Mouse (Mus musculus) lung, postnatal 0 days (tissue): ENCODE measurements around the gene Aldh1l2. TPM values are rescaled to one million over a fixed set of nuclear protein-coding genes. Genes with fewer than 3 reads are reported as not detected.
"Not testable (repeated sequence)": the region's sequence is repeated elsewhere in the genome, so short reads cannot be mapped to it uniquely, and the experiment has no call there.

Experiments used
- ATAC-seq: fragments of 200-750 bp; cut with Nextera tagmentation; 2 replicates; pipeline ENCODE4 v1.8.0; 2017; ENCODE audit warnings: moderate library complexity
- DNase-seq: peaks from one replicate; pipeline ENCODE4 v3.0.0-alpha.2; 2016; ENCODE audit warnings: low spot score
- H3K27ac ChIP-seq: fragments of 300-500 bp; sonication (generic); 2 replicates; pipeline ENCODE4 v1.5.1; 2014; ENCODE audit warnings: antibody characterized with exemption, mild to moderate bottlenecking, low read length, mixed read lengths
- H3K27me3 ChIP-seq: fragments of 300-500 bp; sonication (generic); replicated peaks from 2 replicates; pipeline ENCODE4 v1.6.1; 2014; ENCODE audit warnings: low read length, mixed read lengths; ENCODE audit not compliant: insufficient read depth
- H3K36me3 ChIP-seq: fragments of 300-500 bp; sonication (generic); 2 replicates; pipeline ENCODE4 v1.6.1; 2014; ENCODE audit warnings: low read length, mixed read lengths; ENCODE audit not compliant: insufficient read depth
- H3K4me1 ChIP-seq: fragments of 300-500 bp; sonication (generic); 2 replicates; pipeline ENCODE4 v1.6.1; 2014; ENCODE audit warnings: antibody characterized with exemption, low read depth, low read length, mixed read lengths; ENCODE audit not compliant: insufficient read depth
- H3K4me2 ChIP-seq: fragments of 300-500 bp; sonication (generic); replicated peaks from 2 replicates; pipeline ENCODE4 v1.6.1; 2014; ENCODE audit warnings: low read depth, mild to moderate bottlenecking, low read length, moderate library complexity, mixed read lengths
- H3K4me3 ChIP-seq: fragments of 300-500 bp; sonication (generic); 2 replicates; pipeline ENCODE4 v1.5.1; 2014; ENCODE audit warnings: low read depth, low read length
- H3K9ac ChIP-seq: fragments of 300-500 bp; sonication (generic); replicated peaks from 2 replicates; pipeline ENCODE4 v1.6.1; 2014; ENCODE audit warnings: low read depth, mild to moderate bottlenecking
- H3K9me3 ChIP-seq: fragments of 300-500 bp; sonication (generic); 2 replicates; pipeline ENCODE4 v1.6.1; 2016; ENCODE audit warnings: low read length, mixed read lengths
- CTCF ChIP-seq: IDR thresholded peaks from 2 replicates; pipeline ENCODE4 v1.5.1; 2016; ENCODE audit warnings: antibody characterized with exemption, mild to moderate bottlenecking
- EP300 ChIP-seq: IDR thresholded peaks from 2 replicates; pipeline ENCODE4 v1.6.1; 2016; ENCODE audit warnings: antibody characterized with exemption, mild to moderate bottlenecking, control low read depth
- WGBS: fragments of 180-500 bp; shearing (Covaris S2); extraction: QIAGEN DNeasy Blood & Tissue Kit; methylation state at CpG from one replicate; pipeline ENCODE4 v1.1.7; 2014; 5-methylcytosine and 5-hydroxymethylcytosine counted together
- polyA plus RNA-seq: library from polyadenylated mRNA; unstranded; fragments of >200 nt; fragmentation: Nextera tagmentation; extraction: Ambion mirVana; gene quantifications from 2 replicates; pipeline ENCODE4 v1.2.1, GENCODE M21; 2015

Aldh1l2 gene
- polyA plus RNA-seq, 1 experiment from 2014 or later, result 0.45 TPM

- TF ChIP-seq CTCF (no peak), EP300 (no peak)
- Histone ChIP-seq H3K4me3 (no peak overlapping the region), H3K27ac (no peak overlapping the region), H3K27me3 (no peaks in the 10 kb centered on the region), H3K9me3 (no peaks in the 10 kb centered on the region), H3K9ac (no peak overlapping the region), H3K36me3 (no peaks in the 10 kb centered on the region), H3K4me2 (no peak overlapping the region), H3K4me1 (no peaks in the 10 kb centered on the region; the same call in 1 of the 2 replicates)
- 81% methylated on average over 7 of the region's 7 CpGs for WGBS
- ATAC-seq (no peak), DNase-seq (no peak)
These were observed 8.3 kb upstream of the Aldh1l2 start for GRCm38 (mm10) chr10:83542241-83542640.

DNA sequence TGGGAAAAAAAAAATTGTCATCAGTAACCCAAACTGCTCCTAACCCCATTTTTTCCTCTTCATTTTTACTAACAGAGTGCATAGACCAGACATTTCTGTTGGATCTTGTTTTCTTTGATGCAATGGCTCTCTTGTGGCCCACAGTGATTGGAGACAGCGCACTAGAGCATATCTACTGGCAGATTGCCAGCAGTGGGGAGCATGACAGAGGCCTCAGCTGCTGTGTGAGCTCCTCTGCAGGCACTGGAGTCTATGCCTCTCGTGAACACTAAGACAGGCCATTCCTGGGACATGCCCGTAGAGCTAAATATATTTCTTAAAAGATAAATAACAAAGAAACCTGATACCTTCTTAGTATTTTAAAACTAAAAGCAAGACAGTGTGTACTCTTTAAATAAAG lies 6.2 kb upstream of the Aldh1l2 start:
- H3K36me3 ChIP-seq, result no peaks in the 10 kb centered on the region
- no peak overlapping the region for H3K9ac ChIP-seq
- H3K27ac ChIP-seq, result no peak overlapping the region
- TF ChIP-seq EP300 (no peak), CTCF (no peak)
- H3K4me2 ChIP-seq, result no peak overlapping the region
- no peaks in the 10 kb centered on the region for H3K27me3 ChIP-seq
- 15% methylated on average over 3 of the region's 3 CpGs for WGBS
- ATAC-seq (no peak), DNase-seq (no peak)
- H3K4me1 ChIP-seq, result no peaks in the 10 kb centered on the region; the same call in 1 of the 2 replicates
- H3K4me3 ChIP-seq, result no peak overlapping the region
- H3K9me3 ChIP-seq, result no peaks in the 10 kb centered on the region

- Histone ChIP-seq H3K27ac (no peak overlapping the region), H3K9me3 (no peaks in the 10 kb centered on the region), H3K4me3 (no peak overlapping the region), H3K4me1 (no peaks in the 10 kb centered on the region), H3K9ac (no peak overlapping the region), H3K4me2 (no peak overlapping the region), H3K27me3 (0 out of 2 replicates have a peak, but pooled peaks cover 3% of the 10 kb centered on the region), H3K36me3 (no peaks in the 10 kb centered on the region)
- WGBS, result 73% methylated on average over 6 of the region's 6 CpGs
- no peak for DNase-seq
- TF ChIP-seq EP300 (no peak), CTCF (no peak)
- no peak for ATAC-seq
These were observed 5.5 kb upstream of the Aldh1l2 start for GRCm38 (mm10) chr10:83539311-83539980.

DNA sequence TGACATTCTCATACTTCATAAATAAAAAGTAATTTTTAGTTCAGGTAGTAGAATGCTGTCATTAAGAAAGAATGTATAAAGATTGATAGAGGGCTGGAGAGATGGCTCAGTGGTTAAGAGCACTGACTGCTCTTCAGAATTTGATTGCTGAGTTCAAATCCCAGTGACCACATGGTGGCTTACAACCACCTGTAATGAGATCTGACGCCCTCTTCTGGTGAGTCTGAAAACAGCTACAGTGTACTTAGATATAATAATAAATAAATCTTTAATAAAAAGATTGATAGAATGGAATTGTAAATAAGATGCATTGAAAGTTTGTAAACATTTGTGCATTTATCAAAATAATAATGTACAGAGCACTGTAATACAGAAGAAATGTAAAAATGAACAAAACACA lies 2.5 kb upstream of the Aldh1l2 start:
- TF ChIP-seq EP300 (no peak), CTCF (peak; percentile 28)
- H3K27me3 ChIP-seq, result 0 out of 2 replicates have a peak, but pooled peaks cover 7% of the 10 kb centered on the region

GRCm38 (mm10) chr10:83533258-83533909 lies 556 bp downstream of the Aldh1l2 start:
- H3K4me3 ChIP-seq, result peak overlapping the region; percentile 33
- no peak overlapping the region for H3K27ac ChIP-seq
- no peaks in the 10 kb centered on the region for H3K36me3 ChIP-seq
- ATAC-seq (peak; percentile 89), DNase-seq (peak; percentile 93)
- H3K4me1 ChIP-seq, result peaks cover 10% of the 10 kb centered on the region
- H3K27me3 ChIP-seq, result 0 out of 2 replicates have a peak, but pooled peaks cover 7% of the 10 kb centered on the region
- H3K9me3 ChIP-seq, result no peaks in the 10 kb centered on the region
- WGBS, result under 1% methylated on average over 27 of the region's 27 CpGs
- peak overlapping the region; percentile 70 for H3K4me2 ChIP-seq
- H3K9ac ChIP-seq, result no peak overlapping the region
- TF ChIP-seq EP300 (no peak), CTCF (no peak)

More for the DNA sequence above, 2.5 kb upstream of the Aldh1l2 start:
- ATAC-seq (no peak), DNase-seq (no peak)
- Histone ChIP-seq H3K9me3 (no peaks in the 10 kb centered on the region), H3K4me2 (no peak overlapping the region), H3K4me1 (peaks cover 10% of the 10 kb centered on the region), H3K27ac (no peak overlapping the region), H3K9ac (no peak overlapping the region), H3K36me3 (no peaks in the 10 kb centered on the region), H3K4me3 (no peak overlapping the region)
- 0% methylated on average over 1 of the region's 1 CpGs for WGBS

- Histone ChIP-seq H3K9me3 (no peaks in the 10 kb centered on the region), H3K36me3 (no peaks in the 10 kb centered on the region), H3K9ac (no peak overlapping the region), H3K4me3 (no peak overlapping the region), H3K4me2 (no peak overlapping the region), H3K4me1 (peaks cover 10% of the 10 kb centered on the region), H3K27ac (no peak overlapping the region), H3K27me3 (0 out of 2 replicates have a peak, but pooled peaks cover 7% of the 10 kb centered on the region)
- no peak for TF ChIP-seq EP300
- TF ChIP-seq CTCF, result no peak
- 86% methylated on average over 6 of the region's 6 CpGs for WGBS
- ATAC-seq (no peak), DNase-seq (no peak)
These were observed 3.5 kb downstream of the Aldh1l2 start for GRCm38 (mm10) chr10:83530384-83530967.

DNA sequence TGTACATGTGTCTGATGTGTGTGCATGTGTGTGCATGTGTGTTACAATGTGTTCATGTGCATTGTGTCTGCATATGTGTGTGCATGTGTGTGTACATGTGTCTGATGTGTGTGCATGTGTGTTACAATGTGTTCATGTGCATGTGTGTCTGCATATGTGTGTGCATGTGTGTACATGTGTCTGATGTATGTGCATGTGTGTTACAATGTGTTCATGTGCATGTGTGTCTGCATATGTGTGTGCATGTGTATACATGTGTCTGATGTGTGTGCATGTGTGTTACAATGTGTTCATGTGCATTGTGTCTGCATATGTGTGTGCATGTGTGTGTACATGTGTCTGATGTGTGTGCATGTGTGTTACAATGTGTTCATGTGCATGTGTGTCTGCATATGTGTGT lies 9.7 kb downstream of the Aldh1l2 start:
- ATAC-seq, H3K27me3 ChIP-seq, H3K4me1 ChIP-seq, H3K4me2 ChIP-seq, H3K27ac ChIP-seq, H3K36me3 ChIP-seq, H3K9me3 ChIP-seq, DNase-seq, H3K4me3 ChIP-seq, H3K9ac ChIP-seq: not testable (repeated sequence)
